Mouse (Mus musculus) mammary gland, adult 2 months (tissue): ENCODE results near the gene Ctu1. TPM values are rescaled to one million over a fixed set of nuclear protein-coding genes. Genes with fewer than 3 reads are reported as not detected.

Experiments
- polyA plus RNA-seq: library from polyadenylated mRNA; depleted of rRNA; stranded (reverse); fragments of >200 nt; gene quantifications from 2 replicates; pipeline ENCODE4 v1.2.3, GENCODE M21; 2012; ENCODE audit warnings: low replicate concordance; rRNA removed

Gene Ctu1
- 9.2 and 18.9 TPM in 2 replicates for polyA plus RNA-seq

GRCm38 (mm10) chr7:43671809-43672580, at the start of gene Ctu1:
Ctu1 (plus strand) TSS chr7:43672016.

GRCm38 (mm10) chr7:43634500-43634899, 37.3 kb upstream of the Ctu1 start, which contains the start of gene Ceacam18:
Ceacam18 (plus strand) TSS chr7:43634707.

GRCm38 (mm10) chr7:43660002-43660401, 11.8 kb upstream of the Ctu1 start, which contains the start of gene Siglece:
Siglece (minus strand) TSS chr7:43660161.

GRCm38 (mm10) chr7:43690118-43690517, 18.3 kb downstream of the Ctu1 start, which contains the start of gene Klk14:
Klk14 (plus strand) TSS chr7:43690418.

GRCm38 (mm10) chr7:43712267-43712666, 40.5 kb downstream of the Ctu1 start, which contains the start of gene Klk13:
Klk13 (plus strand) TSS chr7:43712567.

Other genes starting within 250 kb of the Ctu1 start
- 0.07 TPM in 1 of 2 replicates, not detected in the other for gene Lim2, start 244.3 kb upstream of the Ctu1 start, polyA plus RNA-seq
- 59.9 and 70.1 TPM in 2 replicates for gene Nkg7, start 234.9 kb upstream of the Ctu1 start, polyA plus RNA-seq
- not detected in 2 replicates for gene Cldnd2, start 231.2 kb upstream of the Ctu1 start, polyA plus RNA-seq
- 140 and 200 TPM in 2 replicates for gene Etfb, start 227.9 kb upstream of the Ctu1 start, polyA plus RNA-seq
- 1.4 and 5.6 TPM in 2 replicates for gene Gm45233, start 227.9 kb upstream of the Ctu1 start, polyA plus RNA-seq
- gene Vsig10l, start 208.9 kb upstream of the Ctu1 start, polyA plus RNA-seq: 9.8 and 10.5 TPM in 2 replicates
- gene Iglon5, start 181.9 kb upstream of the Ctu1 start, polyA plus RNA-seq: 6.9 and 7.2 TPM in 2 replicates
- gene 4931406B18Rik, start 166.1 kb upstream of the Ctu1 start, polyA plus RNA-seq: not detected in 2 replicates
- gene Cd33, start 127.6 kb upstream of the Ctu1 start, polyA plus RNA-seq: 15.0 and 29.1 TPM in 2 replicates
- 1.1 and 2.3 TPM in 2 replicates for gene Zfp658, start 109.8 kb upstream of the Ctu1 start, polyA plus RNA-seq
- gene Zfp719, start 92.4 kb upstream of the Ctu1 start, polyA plus RNA-seq: 0.99 and 2.5 TPM in 2 replicates
- gene Zfp819, start 64.8 kb upstream of the Ctu1 start, polyA plus RNA-seq: 0.06 TPM in 2 replicates
- not detected in 2 replicates for gene Ceacam18, start 37.3 kb upstream of the Ctu1 start, polyA plus RNA-seq
- 3.8 and 5.4 TPM in 2 replicates for gene Siglece, start 11.9 kb upstream of the Ctu1 start, polyA plus RNA-seq
- gene Klk14, start 18.4 kb downstream of the Ctu1 start, polyA plus RNA-seq: not detected in 2 replicates
- gene Klk13, start 40.6 kb downstream of the Ctu1 start, polyA plus RNA-seq: 0.16 and 0.33 TPM in 2 replicates
- not detected in 2 replicates for gene Klk12, start 96.9 kb downstream of the Ctu1 start, polyA plus RNA-seq
- 2.4 and 4.7 TPM in 2 replicates for gene Klk11, start 102.6 kb downstream of the Ctu1 start, polyA plus RNA-seq
- gene Klk10, start 109.0 kb downstream of the Ctu1 start, polyA plus RNA-seq: 0.98 and 8.7 TPM in 2 replicates
- 0.14 and 0.30 TPM in 2 replicates for gene Klk9, start 119.9 kb downstream of the Ctu1 start, polyA plus RNA-seq
- 7.4 and 14.6 TPM in 2 replicates for gene Klk8, start 125.6 kb downstream of the Ctu1 start, polyA plus RNA-seq
- gene Klk7, start 139.3 kb downstream of the Ctu1 start, polyA plus RNA-seq: 0.11 and 4.9 TPM in 2 replicates
- 0.82 TPM in 1 of 2 replicates, not detected in the other for gene Klk6, start 152.5 kb downstream of the Ctu1 start, polyA plus RNA-seq
- 0.14 and 3.3 TPM in 2 replicates for gene Klk5, start 170.0 kb downstream of the Ctu1 start, polyA plus RNA-seq
- gene Klk4, start 209.1 kb downstream of the Ctu1 start, polyA plus RNA-seq: not detected in 2 replicates